Mouse (Mus musculus) testis, postnatal 14 days (tissue): Measurements from ENCODE around the gene Slc1a2.
A peak's percentile ranks its signal among the peaks of the same experiment; 100 is the strongest.

ENCODE experiments used
- DNase-seq: peaks from one replicate; pipeline ENCODE4 v3.0.0; 2021; ENCODE audit warnings: low spot score

Gene Slc1a2

GRCm38 (mm10) chr2:102712678-102713628 lies 54.5 kb downstream of the Slc1a2 start:
- DNase-seq, result no peak

- DNase-seq, result no peak
Measured at GRCm38 (mm10) chr2:102714320-102714719, 55.9 kb downstream of the Slc1a2 start.

- no peak for DNase-seq
Measured at GRCm38 (mm10) chr2:102715754-102716153, 57.3 kb downstream of the Slc1a2 start.

GRCm38 (mm10) chr2:102721859-102722258 lies 63.4 kb downstream of the Slc1a2 start:
- DNase-seq, result no peak

- DNase-seq, result no peak
Measured at GRCm38 (mm10) chr2:102725054-102725453, 66.6 kb downstream of the Slc1a2 start.

GRCm38 (mm10) chr2:102730386-102730785 lies 71.9 kb downstream of the Slc1a2 start:
- no peak for DNase-seq

- no peak for DNase-seq
Measured at GRCm38 (mm10) chr2:102730788-102731187, 72.3 kb downstream of the Slc1a2 start.

- DNase-seq, result no peak
Measured at GRCm38 (mm10) chr2:102733128-102733527, 74.7 kb downstream of the Slc1a2 start.

- no peak for DNase-seq
Measured at GRCm38 (mm10) chr2:102734055-102734454, 75.6 kb downstream of the Slc1a2 start.

GRCm38 (mm10) chr2:102735031-102735430 lies 76.6 kb downstream of the Slc1a2 start:
- no peak for DNase-seq

- DNase-seq, result no peak
Measured at GRCm38 (mm10) chr2:102735811-102736210, 77.4 kb downstream of the Slc1a2 start.

GRCm38 (mm10) chr2:102736490-102736889 lies 78.0 kb downstream of the Slc1a2 start:
- DNase-seq, result no peak

- DNase-seq, result no peak
Measured at GRCm38 (mm10) chr2:102738852-102739251, 80.4 kb downstream of the Slc1a2 start.

- DNase-seq, result no peak
Measured at GRCm38 (mm10) chr2:102742685-102743084, 84.2 kb downstream of the Slc1a2 start.

GRCm38 (mm10) chr2:102743918-102744696 lies 85.6 kb downstream of the Slc1a2 start:
- peak; percentile 10 for DNase-seq

- peak; percentile 62 for DNase-seq
Measured at GRCm38 (mm10) chr2:102745259-102745906, 86.9 kb downstream of the Slc1a2 start.

- no peak for DNase-seq
Measured at GRCm38 (mm10) chr2:102747758-102748157, 89.3 kb downstream of the Slc1a2 start.

GRCm38 (mm10) chr2:102749926-102750325 lies 91.5 kb downstream of the Slc1a2 start:
- DNase-seq, result no peak

- DNase-seq, result no peak
Measured at GRCm38 (mm10) chr2:102751846-102752245, 93.4 kb downstream of the Slc1a2 start.

GRCm38 (mm10) chr2:102757241-102757860 lies 98.9 kb downstream of the Slc1a2 start:
- no peak for DNase-seq

GRCm38 (mm10) chr2:102759479-102759878 lies 101.0 kb downstream of the Slc1a2 start:
- DNase-seq, result no peak
